Mouse (Mus musculus) liver, embryonic 14.5 days (tissue): Measurements from ENCODE around the gene Farp1. TPM values are rescaled to one million over a fixed set of nuclear protein-coding genes. Genes with fewer than 3 reads are reported as not detected.
"Not testable (repeated sequence)": the region's sequence is repeated elsewhere in the genome, so short reads cannot be mapped to it uniquely, and the experiment has no call there.

Experiments
- ATAC-seq: fragments of 200-750 bp; cut with Nextera tagmentation; 2 replicates; pipeline ENCODE4 v1.8.0; 2017; ENCODE audit warnings: moderate number of reproducible peaks, mild to moderate bottlenecking, moderate library complexity; ENCODE audit not compliant: insufficient read depth
- DNase-seq, 3 experiments: peaks; one replicate each; pipeline ENCODE4 v3.0.0-alpha.2; 2012 to 2013; ENCODE audit warnings: low read depth in 3 of 3, low spot score in 3 of 3
- H3K27ac ChIP-seq: fragments of 300-500 bp; sonication (generic); 2 replicates; pipeline ENCODE4 v1.5.1; 2014; ENCODE audit warnings: moderate library complexity, mild to moderate bottlenecking, control low read depth, inconsistent platforms
- H3K27me3 ChIP-seq: fragments of 300-500 bp; sonication (generic); 2 replicates; pipeline ENCODE4 v1.6.1; 2014; ENCODE audit warnings: mild to moderate bottlenecking, low read length, moderate library complexity; ENCODE audit not compliant: control insufficient read depth, insufficient read depth
- H3K36me3 ChIP-seq: fragments of 300-500 bp; sonication (generic); replicated peaks from 2 replicates; pipeline ENCODE4 v1.6.1; 2014; ENCODE audit warnings: low read depth; ENCODE audit not compliant: control insufficient read depth, insufficient read depth
- H3K4me1 ChIP-seq, 2 experiments: fragments of 200-500 bp in 1 of 2; fragments of 300-500 bp in 1 of 2; sonication (generic) in 1 of 2; replicated peaks; 2 replicates each; pipeline ENCODE4 v1.6.1; 2012 to 2014; ENCODE audit warnings: antibody characterized with exemption in 1 of 2, inconsistent platforms in 1 of 2, low read length in 1 of 2; ENCODE audit not compliant: control insufficient read depth in 2 of 2, insufficient read depth in 2 of 2
- H3K4me2 ChIP-seq: fragments of 300-500 bp; sonication (generic); 2 replicates; pipeline ENCODE4 v1.6.1; 2014; ENCODE audit warnings: low read depth, mild to moderate bottlenecking, control low read depth, moderate library complexity
- H3K4me3 ChIP-seq, 2 experiments: fragments of 200-500 bp in 1 of 2; fragments of 300-500 bp in 1 of 2; sonication (generic) in 1 of 2; 2 replicates each; pipeline ENCODE4 v1.5.1; 2012 to 2014; ENCODE audit warnings: low read depth in 2 of 2, low read length in 2 of 2, mild to moderate bottlenecking in 2 of 2, control low read depth in 1 of 2, inconsistent platforms in 1 of 2, moderate library complexity in 1 of 2; ENCODE audit not compliant: insufficient read depth in 1 of 2
- H3K9ac ChIP-seq: fragments of 300-500 bp; sonication (generic); replicated peaks from 2 replicates; pipeline ENCODE4 v1.6.1; 2014; ENCODE audit warnings: mild to moderate bottlenecking, control low read depth, moderate library complexity
- H3K9me3 ChIP-seq: fragments of 300-500 bp; sonication (generic); 2 replicates; pipeline ENCODE4 v1.6.1; 2016; ENCODE audit warnings: low read length, mixed read lengths; ENCODE audit not compliant: control insufficient read depth
- CTCF ChIP-seq: IDR thresholded peaks from 2 replicates; pipeline ENCODE4 v1.5.1; 2016; ENCODE audit warnings: antibody characterized with exemption, low read depth, control low read depth
- EP300 ChIP-seq: IDR thresholded peaks from 2 replicates; pipeline ENCODE4 v1.6.1; 2016; ENCODE audit warnings: antibody characterized with exemption, low read depth
- WGBS: fragments of 180-500 bp; shearing (Covaris S2); extraction: QIAGEN DNeasy Blood & Tissue Kit; methylation state at CpG from one replicate; pipeline ENCODE4 v1.1.7; 2014; ENCODE audit not compliant: insufficient replicate concordance; 5-methylcytosine and 5-hydroxymethylcytosine counted together
- polyA plus RNA-seq, 2 experiments: library from polyadenylated mRNA; depleted of rRNA in 1 of 2; stranded (reverse) in 1 of 2; unstranded in 1 of 2; fragments of >200 nt; fragmentation: Nextera tagmentation in 1 of 2; extraction: Ambion mirVana in 1 of 2; gene quantifications; 2 replicates each; pipeline versions ENCODE4 v1.2.1 to v1.2.3; 2012 to 2014

Gene Farp1
- polyA plus RNA-seq, 2 experiments: 3.0 to 4.3 TPM

- H3K9me3 ChIP-seq: no peaks in the 10 kb centered on the region
- H3K27ac ChIP-seq: no peak overlapping the region
- H3K4me3 ChIP-seq: no peak overlapping the region
- TF ChIP-seq CTCF (no peak), EP300 (no peak)
- no peaks in the 10 kb centered on the region for H3K27me3 ChIP-seq
- H3K9ac ChIP-seq: no peak overlapping the region
- H3K36me3 ChIP-seq: no peaks in the 10 kb centered on the region
- WGBS: 51% methylated on average over 8 of the region's 8 CpGs
- H3K4me2 ChIP-seq: no peak overlapping the region
- DNase-seq: no peak
- no peak for ATAC-seq
- H3K4me1 ChIP-seq: no peaks in the 10 kb centered on the region
Measured at GRCm38 (mm10) chr14:121182967-121183366, 148.0 kb downstream of the Farp1 start.

- 62% methylated on average over 8 of the region's 8 CpGs for WGBS
- no peak for DNase-seq
- H3K36me3 ChIP-seq: no peaks in the 10 kb centered on the region
- H3K4me2 ChIP-seq: no peak overlapping the region
- H3K27me3 ChIP-seq: no peaks in the 10 kb centered on the region
- TF ChIP-seq CTCF: no peak
- no peak for TF ChIP-seq EP300
- no peaks in the 10 kb centered on the region for H3K4me1 ChIP-seq
- H3K27ac ChIP-seq: no peak overlapping the region
- H3K4me3 ChIP-seq: no peak overlapping the region
- no peaks in the 10 kb centered on the region for H3K9me3 ChIP-seq
- no peak overlapping the region for H3K9ac ChIP-seq
- ATAC-seq: no peak
Measured at GRCm38 (mm10) chr14:121183414-121184130, 148.6 kb downstream of the Farp1 start.

- H3K27ac ChIP-seq: no peak overlapping the region
- DNase-seq: no peak
- no peaks in the 10 kb centered on the region for H3K27me3 ChIP-seq
- no peaks in the 10 kb centered on the region for H3K4me1 ChIP-seq
- H3K9ac ChIP-seq: no peak overlapping the region
- TF ChIP-seq EP300 (no peak), CTCF (no peak)
- no peaks in the 10 kb centered on the region for H3K36me3 ChIP-seq
- ATAC-seq: no peak
- no peaks in the 10 kb centered on the region for H3K9me3 ChIP-seq
- WGBS: 72% methylated on average over 8 of the region's 8 CpGs
- H3K4me3 ChIP-seq: no peak overlapping the region
- no peak overlapping the region for H3K4me2 ChIP-seq
Measured at GRCm38 (mm10) chr14:121184351-121184750, 149.4 kb downstream of the Farp1 start.

GRCm38 (mm10) chr14:121186402-121186894 is 151.4 kb downstream of the Farp1 start:
- Histone ChIP-seq H3K36me3 (no peaks in the 10 kb centered on the region), H3K4me1 (peaks cover 0 to 2% of the 10 kb centered on the region in 2 experiments; a peak in 1 of 4 replicates), H3K4me2 (no peak overlapping the region), H3K27ac (no peak overlapping the region), H3K4me3 (no peak overlapping the region), H3K27me3 (no peaks in the 10 kb centered on the region), H3K9ac (no peak overlapping the region), H3K9me3 (no peaks in the 10 kb centered on the region)
- TF ChIP-seq CTCF (no peak), EP300 (no peak)
- ATAC-seq (no peak), DNase-seq (no peak)
- WGBS: 40% methylated on average over 8 of the region's 8 CpGs

GRCm38 (mm10) chr14:121189840-121190239 is 154.8 kb downstream of the Farp1 start:
- not testable (repeated sequence) for H3K27ac ChIP-seq, H3K36me3 ChIP-seq, H3K9me3 ChIP-seq, H3K27me3 ChIP-seq, H3K9ac ChIP-seq, H3K4me2 ChIP-seq, H3K4me1 ChIP-seq, DNase-seq, ATAC-seq, H3K4me3 ChIP-seq
- WGBS: 75% methylated on average over 10 of the region's 10 CpGs
- TF ChIP-seq CTCF: peak; percentile 55
